Mouse (Mus musculus): Measurements from ENCODE around the gene Tbc1d7. TPM values are rescaled to one million over a fixed set of nuclear protein-coding genes. Genes with fewer than 3 reads are reported as not detected.

Tbc1d7 gene
- 23.7 and 25.1 TPM in 2 replicates for polyA plus RNA-seq (2012; rRNA removed)

- peak; percentile 99 for DNase-seq (ENCODE audit: low spot score)
Measured at GRCm38 (mm10) chr13:43171020-43171710, at the start of gene Tbc1d7. TSS of gene Tbc1d7 (minus strand) at chr13:43171501.

GRCm38 (mm10) chr13:43220635-43221034 is 49.3 kb upstream of the Tbc1d7 start:
- DNase-seq (ENCODE audit: low spot score) = no peak

- no peak for DNase-seq (ENCODE audit: low spot score)
Measured at GRCm38 (mm10) chr13:43218764-43219163, 47.5 kb upstream of the Tbc1d7 start.

GRCm38 (mm10) chr13:43218284-43218683 is 47.0 kb upstream of the Tbc1d7 start:
- DNase-seq (ENCODE audit: low spot score) = no peak

GRCm38 (mm10) chr13:43217686-43218085 is 46.4 kb upstream of the Tbc1d7 start:
- no peak for DNase-seq (ENCODE audit: low spot score)

GRCm38 (mm10) chr13:43217059-43217458 is 45.8 kb upstream of the Tbc1d7 start:
- DNase-seq (ENCODE audit: low spot score) = no peak

- no peak for DNase-seq (ENCODE audit: low spot score)
Measured at GRCm38 (mm10) chr13:43215994-43216706, 44.8 kb upstream of the Tbc1d7 start.

GRCm38 (mm10) chr13:43215144-43215993 is 44.1 kb upstream of the Tbc1d7 start:
- DNase-seq (ENCODE audit: low spot score) = no peak

GRCm38 (mm10) chr13:43212338-43212737 is 41.0 kb upstream of the Tbc1d7 start:
- DNase-seq (ENCODE audit: low spot score) = no peak

- no peak for DNase-seq (ENCODE audit: low spot score)
Measured at GRCm38 (mm10) chr13:43210956-43211355, 39.7 kb upstream of the Tbc1d7 start.

- DNase-seq (ENCODE audit: low spot score) = no peak
Measured at GRCm38 (mm10) chr13:43209560-43209959, 38.3 kb upstream of the Tbc1d7 start.

GRCm38 (mm10) chr13:43208914-43209439 is 37.7 kb upstream of the Tbc1d7 start:
- DNase-seq (ENCODE audit: low spot score) = no peak

GRCm38 (mm10) chr13:43206118-43206683 is 34.9 kb upstream of the Tbc1d7 start:
- no peak for DNase-seq (ENCODE audit: low spot score)

GRCm38 (mm10) chr13:43203641-43204040 is 32.3 kb upstream of the Tbc1d7 start:
- no peak for DNase-seq (ENCODE audit: low spot score)

- DNase-seq (ENCODE audit: low spot score) = no peak
Measured at GRCm38 (mm10) chr13:43203234-43203633, 31.9 kb upstream of the Tbc1d7 start.

- DNase-seq (ENCODE audit: low spot score) = no peak
Measured at GRCm38 (mm10) chr13:43202351-43202750, 31.1 kb upstream of the Tbc1d7 start.

- no peak for DNase-seq (ENCODE audit: low spot score)
Measured at GRCm38 (mm10) chr13:43201033-43201432, 29.7 kb upstream of the Tbc1d7 start.

- no peak for DNase-seq (ENCODE audit: low spot score)
Measured at GRCm38 (mm10) chr13:43200473-43200872, 29.2 kb upstream of the Tbc1d7 start.

GRCm38 (mm10) chr13:43199749-43200148 is 28.4 kb upstream of the Tbc1d7 start:
- DNase-seq (ENCODE audit: low spot score) = no peak

- DNase-seq (ENCODE audit: low spot score) = no peak
Measured at GRCm38 (mm10) chr13:43199282-43199681, 28.0 kb upstream of the Tbc1d7 start.

- no peak for DNase-seq (ENCODE audit: low spot score)
Measured at GRCm38 (mm10) chr13:43197187-43197586, 25.9 kb upstream of the Tbc1d7 start.

GRCm38 (mm10) chr13:43196000-43196399 is 24.7 kb upstream of the Tbc1d7 start:
- DNase-seq (ENCODE audit: low spot score) = no peak

Measured in urinary bladder, adult 2 months (tissue).